Mouse (Mus musculus) hindbrain, embryonic 13.5 days (tissue): ENCODE data around the gene Btbd2. TPM values are rescaled to one million over a fixed set of nuclear protein-coding genes. Genes with fewer than 3 reads are reported as not detected.

ENCODE experiments used
- ATAC-seq: fragments of 200-750 bp; cut with Nextera tagmentation; 2 replicates; pipeline ENCODE4 v1.8.0; 2017; ENCODE audit warnings: moderate TSS enrichment; ENCODE audit not compliant: low FRiP score
- H3K27ac ChIP-seq: fragments of 300-500 bp; sonication (generic); 2 replicates; pipeline ENCODE4 v1.5.1; 2015; ENCODE audit warnings: inconsistent platforms, mild to moderate bottlenecking, moderate library complexity
- H3K27me3 ChIP-seq: fragments of 300-500 bp; sonication (generic); 2 replicates; pipeline ENCODE4 v1.6.1; 2015; ENCODE audit warnings: mild to moderate bottlenecking, inconsistent platforms
- H3K36me3 ChIP-seq: fragments of 300-500 bp; sonication (generic); 2 replicates; pipeline ENCODE4 v1.6.1; 2015; ENCODE audit warnings: mild to moderate bottlenecking, inconsistent platforms
- H3K4me1 ChIP-seq: fragments of 300-500 bp; sonication (generic); replicated peaks from 2 replicates; pipeline ENCODE4 v1.6.1; 2015; ENCODE audit warnings: inconsistent platforms
- H3K4me2 ChIP-seq: fragments of 300-500 bp; sonication (generic); 2 replicates; pipeline ENCODE4 v1.6.1; 2015; ENCODE audit warnings: inconsistent platforms, mild to moderate bottlenecking, moderate library complexity
- H3K4me3 ChIP-seq: fragments of 300-500 bp; sonication (generic); 2 replicates; pipeline ENCODE4 v1.5.1; 2015; ENCODE audit warnings: mild to moderate bottlenecking, inconsistent platforms
- H3K9ac ChIP-seq: fragments of 300-500 bp; sonication (generic); 2 replicates; pipeline ENCODE4 v1.6.1; 2015; ENCODE audit warnings: mild to moderate bottlenecking, inconsistent platforms
- H3K9me3 ChIP-seq: fragments of 300-500 bp; sonication (generic); 2 replicates; pipeline ENCODE4 v1.6.1; 2016; ENCODE audit warnings: inconsistent platforms
- WGBS: fragments of 180-500 bp; shearing (Covaris S2); methylation state at CpG from one replicate; pipeline ENCODE4 v1.1.7; 2015; 5-methylcytosine and 5-hydroxymethylcytosine counted together
- polyA plus RNA-seq: library from polyadenylated mRNA; unstranded; fragments of >200 nt; fragmentation: Nextera tagmentation; extraction: Ambion mirVana; gene quantifications from 2 replicates; pipeline ENCODE4 v1.2.1, GENCODE M21; 2015

The Btbd2 gene
- polyA plus RNA-seq, 1 experiment from 2014 or later, result 77.8 TPM

- ATAC-seq, result no peak
- Histone ChIP-seq H3K9me3 (no peaks in the 10 kb centered on the region), H3K9ac (peak overlapping the region; percentile 99), H3K27ac (no peak overlapping the region), H3K4me2 (peak overlapping the region; percentile 98), H3K4me1 (peaks cover 77% of the 10 kb centered on the region), H3K4me3 (peak overlapping the region; percentile 90), H3K27me3 (no peaks in the 10 kb centered on the region), H3K36me3 (peaks cover 29% of the 10 kb centered on the region)
- WGBS, result 77% methylated on average over 5 of the region's 5 CpGs
Measured at GRCm38 (mm10) chr10:80674161-80674711, 17.4 kb upstream of the Btbd2 start.

GRCm38 (mm10) chr10:80673690-80674089 is 16.8 kb upstream of the Btbd2 start:
- H3K27ac ChIP-seq, result no peak overlapping the region
- no peak for ATAC-seq
- H3K4me3 ChIP-seq, result peak overlapping the region; percentile 90
- peak overlapping the region; percentile 99 for H3K9ac ChIP-seq
- H3K27me3 ChIP-seq, result no peaks in the 10 kb centered on the region
- peaks cover 76% of the 10 kb centered on the region for H3K4me1 ChIP-seq
- H3K9me3 ChIP-seq, result no peaks in the 10 kb centered on the region
- peak overlapping the region; percentile 98 for H3K4me2 ChIP-seq
- H3K36me3 ChIP-seq, result peaks cover 34% of the 10 kb centered on the region
- WGBS, result 92% methylated on average over 3 of the region's 3 CpGs

- peaks cover 50% of the 10 kb centered on the region for H3K36me3 ChIP-seq
- no peak overlapping the region for H3K27ac ChIP-seq
Measured at GRCm38 (mm10) chr10:80671936-80672690, 15.2 kb upstream of the Btbd2 start.

GRCm38 (mm10) chr10:80671251-80671650 is 14.4 kb upstream of the Btbd2 start:
- Histone ChIP-seq H3K4me3 (no peak overlapping the region), H3K36me3 (peaks cover 59% of the 10 kb centered on the region), H3K9me3 (no peaks in the 10 kb centered on the region), H3K27me3 (no peaks in the 10 kb centered on the region), H3K27ac (no peak overlapping the region), H3K4me1 (peaks cover 58% of the 10 kb centered on the region), H3K4me2 (no peak overlapping the region), H3K9ac (0 out of 2 replicates have a peak overlapping the region, but pooled peaks have one; percentile 99)
- WGBS, result over 99% methylated on average over 4 of the region's 4 CpGs
- no peak for ATAC-seq

More at GRCm38 (mm10) chr10:80671936-80672690, 15.2 kb upstream of the Btbd2 start:
- ATAC-seq, result no peak
- H3K4me3 ChIP-seq, result no peak overlapping the region
- no peaks in the 10 kb centered on the region for H3K27me3 ChIP-seq
- no peak overlapping the region for H3K4me2 ChIP-seq
- 79% methylated on average over 11 of the region's 11 CpGs for WGBS
- no peaks in the 10 kb centered on the region for H3K9me3 ChIP-seq
- peak overlapping the region; percentile 99 for H3K9ac ChIP-seq
- peaks cover 60% of the 10 kb centered on the region for H3K4me1 ChIP-seq

GRCm38 (mm10) chr10:80670531-80670930 is 13.7 kb upstream of the Btbd2 start:
- Histone ChIP-seq H3K27me3 (no peaks in the 10 kb centered on the region), H3K36me3 (peaks cover 66% of the 10 kb centered on the region), H3K4me2 (no peak overlapping the region), H3K4me3 (no peak overlapping the region), H3K4me1 (peaks cover 65% of the 10 kb centered on the region), H3K27ac (no peak overlapping the region), H3K9ac (peak overlapping the region; percentile 30; the same call in 1 of the 2 replicates), H3K9me3 (no peaks in the 10 kb centered on the region)
- 95% methylated on average over 2 of the region's 2 CpGs for WGBS
- no peak for ATAC-seq

- no peaks in the 10 kb centered on the region for H3K27me3 ChIP-seq
- H3K9ac ChIP-seq, result peak overlapping the region; percentile 30; the same call in 1 of the 2 replicates
- no peak overlapping the region for H3K4me2 ChIP-seq
- H3K9me3 ChIP-seq, result no peaks in the 10 kb centered on the region
- no peak for ATAC-seq
- WGBS, result 97% methylated on average over 7 of the region's 7 CpGs
- H3K4me3 ChIP-seq, result no peak overlapping the region
- H3K4me1 ChIP-seq, result peaks cover 67% of the 10 kb centered on the region
- H3K27ac ChIP-seq, result no peak overlapping the region
- H3K36me3 ChIP-seq, result peaks cover 69% of the 10 kb centered on the region
Measured at GRCm38 (mm10) chr10:80669737-80670485, 13.0 kb upstream of the Btbd2 start.

GRCm38 (mm10) chr10:80669018-80669417 is 12.1 kb upstream of the Btbd2 start:
- Histone ChIP-seq H3K4me3 (no peak overlapping the region), H3K9ac (no peak overlapping the region), H3K27me3 (no peaks in the 10 kb centered on the region), H3K27ac (no peak overlapping the region), H3K36me3 (peaks cover 69% of the 10 kb centered on the region), H3K9me3 (no peaks in the 10 kb centered on the region), H3K4me2 (no peak overlapping the region), H3K4me1 (peaks cover 62% of the 10 kb centered on the region)
- no peak for ATAC-seq
- 93% methylated on average over 12 of the region's 12 CpGs for WGBS

GRCm38 (mm10) chr10:80668614-80669013 is 11.7 kb upstream of the Btbd2 start:
- Histone ChIP-seq H3K9ac (no peak overlapping the region), H3K4me3 (no peak overlapping the region), H3K4me1 (peaks cover 61% of the 10 kb centered on the region), H3K9me3 (no peaks in the 10 kb centered on the region), H3K4me2 (no peak overlapping the region), H3K36me3 (peaks cover 69% of the 10 kb centered on the region), H3K27me3 (no peaks in the 10 kb centered on the region), H3K27ac (no peak overlapping the region)
- ATAC-seq, result no peak
- 80% methylated on average over 11 of the region's 11 CpGs for WGBS

- no peaks in the 10 kb centered on the region for H3K27me3 ChIP-seq
Measured at GRCm38 (mm10) chr10:80666837-80667412, 10.1 kb upstream of the Btbd2 start.

GRCm38 (mm10) chr10:80665981-80666733 is 9.3 kb upstream of the Btbd2 start:
- no peaks in the 10 kb centered on the region for H3K9me3 ChIP-seq
- H3K4me1 ChIP-seq, result peaks cover 42% of the 10 kb centered on the region
- no peaks in the 10 kb centered on the region for H3K27me3 ChIP-seq
- no peak overlapping the region for H3K4me3 ChIP-seq
- peak overlapping the region; percentile 35; the same call in 1 of the 2 replicates for H3K9ac ChIP-seq
- WGBS, result 77% methylated on average over 10 of the region's 10 CpGs
- H3K4me2 ChIP-seq, result no peak overlapping the region
- no peak overlapping the region for H3K27ac ChIP-seq
- no peak for ATAC-seq
- H3K36me3 ChIP-seq, result peaks cover 59% of the 10 kb centered on the region

More at GRCm38 (mm10) chr10:80666837-80667412, 10.1 kb upstream of the Btbd2 start:
- no peak overlapping the region for H3K27ac ChIP-seq
- H3K9ac ChIP-seq, result no peak overlapping the region
- H3K4me3 ChIP-seq, result no peak overlapping the region
- whole genome bisulfite sequencing, result 82% methylated on average over 19 of the region's 19 CpGs
- H3K36me3 ChIP-seq, result peaks cover 67% of the 10 kb centered on the region
- no peaks in the 10 kb centered on the region for H3K9me3 ChIP-seq
- no peak for ATAC-seq
- no peak overlapping the region for H3K4me2 ChIP-seq
- H3K4me1 ChIP-seq, result peaks cover 50% of the 10 kb centered on the region

- Histone ChIP-seq H3K4me1 (peaks cover 38% of the 10 kb centered on the region), H3K36me3 (peaks cover 52% of the 10 kb centered on the region), H3K9ac (no peak overlapping the region), H3K4me2 (no peak overlapping the region), H3K4me3 (no peak overlapping the region), H3K27ac (no peak overlapping the region), H3K27me3 (no peaks in the 10 kb centered on the region), H3K9me3 (no peaks in the 10 kb centered on the region)
- ATAC-seq, result no peak
- WGBS, result 64% methylated on average over 4 of the region's 4 CpGs
Measured at GRCm38 (mm10) chr10:80665459-80665858, 8.6 kb upstream of the Btbd2 start.
